Mouse (Mus musculus) thymus, postnatal 14 days (tissue): ENCODE results near the gene A730015C16Rik.

Experiments
- DNase-seq: peaks from one replicate; pipeline ENCODE4 v3.0.0; 2021

A730015C16Rik gene

DNA sequence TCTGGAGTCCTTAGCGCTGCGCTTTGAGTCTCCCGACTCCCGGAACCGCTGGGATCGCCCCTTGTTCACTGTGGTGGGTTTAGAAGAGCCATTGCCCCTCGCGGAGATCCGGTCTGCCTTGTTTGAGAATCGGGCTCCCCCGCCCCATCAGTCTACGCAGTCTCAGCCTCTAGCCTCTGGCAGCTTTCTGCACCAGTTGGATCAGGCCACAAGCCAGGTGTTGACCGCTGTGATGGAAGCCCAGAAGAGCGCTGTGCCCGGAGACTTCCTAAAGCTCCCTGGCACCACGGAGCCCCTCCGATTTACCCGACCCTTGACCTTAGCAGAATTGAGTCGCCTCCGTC is at the start of gene A730015C16Rik:
Gene A730015C16Rik, minus strand, starts transcription at position 115 of the 344 bp plus-strand sequence.
- DNase-seq, result no peak

DNA sequence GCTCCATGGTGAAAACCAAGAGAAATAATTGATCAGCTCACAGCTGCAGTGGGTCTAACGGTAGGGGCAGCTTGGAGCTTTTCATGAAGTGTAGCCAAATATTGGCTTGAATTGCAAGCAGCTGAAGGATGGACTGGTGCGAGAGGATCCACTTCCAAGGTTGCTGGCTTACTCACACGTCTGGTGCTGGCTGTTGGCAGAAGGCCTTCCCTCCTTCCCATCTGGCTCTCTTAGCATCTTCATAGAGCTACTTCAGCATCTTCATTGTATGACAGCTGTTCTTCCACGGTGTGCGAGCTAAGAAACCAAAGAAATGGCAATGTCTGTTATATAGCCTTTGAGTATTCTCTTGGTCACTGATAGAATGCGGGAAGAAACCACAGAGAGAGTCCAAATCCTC is 42.5 kb upstream of the A730015C16Rik start:
- no peak for DNase-seq

DNA sequence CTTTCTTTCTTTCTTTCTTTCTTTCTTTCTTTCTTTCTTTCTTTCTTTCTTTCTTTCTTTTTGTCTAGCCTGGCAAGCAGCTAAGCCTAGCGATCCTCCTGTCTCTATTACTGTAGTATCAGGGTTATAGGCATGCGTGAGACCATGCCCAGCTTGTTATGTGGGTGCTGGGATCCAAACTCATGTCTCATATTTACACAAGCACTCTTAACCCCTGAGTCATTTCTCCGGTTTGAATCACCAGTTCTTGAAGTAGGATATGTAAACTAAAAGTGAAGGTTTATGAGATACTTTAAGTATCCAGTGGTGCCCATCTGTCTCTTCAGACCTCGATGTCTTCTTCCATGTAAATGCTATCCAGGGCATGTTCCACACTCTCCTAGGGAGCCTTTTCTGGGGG is 39.0 kb upstream of the A730015C16Rik start:
- no peak for DNase-seq

DNA sequence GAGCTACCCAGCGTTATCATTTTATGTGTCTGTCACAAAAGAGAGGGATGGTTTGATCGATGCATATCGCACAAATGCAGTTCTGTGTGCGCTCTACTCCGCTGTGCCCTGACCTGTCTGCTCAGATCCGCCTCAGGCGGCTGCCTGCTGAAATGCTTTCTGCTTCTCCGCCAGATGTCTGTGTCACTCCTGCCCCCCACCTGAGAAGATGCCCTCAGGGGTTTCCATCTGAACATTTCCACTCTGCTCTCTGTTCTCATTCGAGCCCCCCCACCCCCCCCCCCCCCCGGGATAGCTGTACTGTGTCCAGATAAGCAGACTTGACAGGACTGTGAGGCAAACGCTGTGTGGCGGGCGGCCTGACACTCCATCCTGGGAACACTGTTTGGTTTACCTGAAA is 35.4 kb upstream of the A730015C16Rik start:
- DNase-seq, result no peak

DNA sequence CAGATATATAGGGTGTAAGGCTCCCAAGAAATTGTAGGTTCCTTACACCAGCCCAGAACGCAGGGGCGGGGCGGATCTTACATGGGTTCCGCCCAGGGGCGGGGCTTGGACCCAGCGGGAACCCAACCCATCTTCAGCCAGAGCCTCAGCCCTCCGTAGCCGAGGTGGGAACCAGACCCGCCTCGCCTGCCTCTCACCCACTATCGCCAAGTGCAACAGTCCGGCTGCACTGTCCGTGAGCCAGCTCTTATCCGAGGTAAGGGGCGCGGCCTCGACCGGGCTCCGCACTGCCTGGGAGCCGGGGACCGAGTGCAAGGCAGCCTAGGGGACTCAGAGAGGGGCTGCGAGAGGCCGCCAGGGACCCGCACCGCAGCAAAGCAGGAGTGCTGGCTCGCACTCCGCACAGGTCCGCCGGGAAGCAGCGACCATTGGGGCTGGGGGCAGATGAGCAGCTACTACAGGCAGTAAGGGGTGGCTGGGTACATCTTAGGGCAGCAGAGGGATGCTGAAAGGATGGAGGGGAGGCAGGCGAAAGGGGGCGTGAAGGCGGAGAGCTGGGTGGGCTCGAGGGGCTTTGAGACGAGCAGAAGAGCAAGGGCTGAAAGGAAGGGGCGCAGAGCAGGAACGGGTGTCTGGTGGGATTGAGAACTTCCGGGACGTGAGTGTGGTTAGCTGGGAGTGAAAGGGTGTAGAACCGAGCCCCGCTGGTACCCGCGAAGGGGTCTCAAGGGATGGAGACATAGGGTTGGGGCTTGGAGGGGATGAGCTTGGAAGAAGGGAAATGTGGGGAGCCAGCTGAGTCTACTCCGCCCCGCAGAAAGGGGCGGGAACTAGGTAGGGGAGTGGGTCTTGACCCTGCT is 30.8 kb upstream of the A730015C16Rik start, which contains the start of gene Rab3b:
Gene Rab3b, plus strand, starts transcription at position 101 of the 860 bp plus-strand sequence.
- DNase-seq, result peak; percentile 71

DNA sequence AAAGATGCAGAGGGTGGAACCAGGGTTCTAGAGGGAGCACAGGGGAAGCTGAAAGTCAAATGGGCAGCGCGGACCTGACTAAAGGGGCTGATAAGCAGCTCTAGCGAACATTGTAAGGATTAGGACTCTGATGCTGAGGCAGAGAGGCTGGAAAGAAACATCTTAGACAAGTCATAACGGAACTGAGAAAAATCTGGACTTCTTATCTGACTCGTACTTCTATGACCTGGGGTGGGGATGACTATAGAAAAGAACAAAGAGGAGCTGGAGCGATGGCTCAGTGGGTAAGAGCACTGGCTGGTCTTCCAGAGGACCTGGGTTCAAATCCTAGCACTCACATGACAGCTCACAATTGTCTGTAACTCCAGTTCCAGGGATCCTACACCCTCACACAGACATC is 29.5 kb upstream of the A730015C16Rik start:
- no peak for DNase-seq

DNA sequence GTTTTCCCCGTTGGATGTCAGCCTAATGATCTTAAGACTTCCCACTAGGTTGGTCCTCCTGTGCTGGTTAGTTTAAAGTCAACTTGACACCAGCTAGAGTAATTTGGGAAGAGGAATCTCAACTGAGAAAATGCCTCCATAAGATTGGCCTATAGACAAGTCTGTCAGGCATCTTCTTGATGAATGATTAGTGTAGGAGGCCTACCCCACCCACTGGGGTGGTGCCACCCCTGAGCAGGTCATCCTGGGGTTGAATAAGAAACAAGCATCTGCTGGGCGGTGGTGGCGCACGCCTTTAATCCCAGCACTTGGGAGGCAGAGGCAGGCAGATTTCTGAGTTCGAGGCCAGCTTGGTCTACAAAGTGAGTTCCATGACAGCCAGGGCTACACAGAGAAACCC is 25.3 kb upstream of the A730015C16Rik start:
- DNase-seq, result no peak

DNA sequence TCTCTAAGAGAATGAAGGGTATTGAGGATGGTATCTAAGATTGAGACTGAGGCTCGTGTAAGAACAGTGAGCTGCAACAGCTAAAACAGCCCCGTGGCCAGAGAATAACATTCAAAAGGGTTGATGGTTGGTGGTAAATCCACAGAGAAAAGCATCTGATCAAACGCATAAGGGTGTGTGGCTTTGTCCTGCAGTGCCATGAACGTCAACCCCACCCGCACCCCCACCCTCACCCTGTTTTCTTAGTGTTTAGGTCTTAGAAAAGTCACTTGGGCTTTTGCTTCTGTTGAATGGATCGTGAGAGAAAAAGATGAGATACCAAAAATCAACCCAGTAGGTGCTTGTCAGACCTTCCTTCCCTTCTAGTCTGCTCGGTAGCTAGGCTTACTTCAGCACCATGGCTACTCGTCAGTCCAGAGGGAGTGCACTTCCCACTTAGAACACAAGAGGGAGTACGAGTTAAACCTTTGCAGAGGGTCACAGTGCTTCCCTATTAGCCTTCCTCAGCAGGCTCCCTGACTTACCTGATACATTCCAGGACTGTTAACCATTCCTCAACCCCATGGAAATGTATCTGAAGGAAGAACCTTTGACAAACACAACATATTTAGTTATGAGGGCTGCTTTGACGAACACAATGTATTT is 21.4 kb upstream of the A730015C16Rik start:
- DNase-seq, result peak; percentile 78

DNA sequence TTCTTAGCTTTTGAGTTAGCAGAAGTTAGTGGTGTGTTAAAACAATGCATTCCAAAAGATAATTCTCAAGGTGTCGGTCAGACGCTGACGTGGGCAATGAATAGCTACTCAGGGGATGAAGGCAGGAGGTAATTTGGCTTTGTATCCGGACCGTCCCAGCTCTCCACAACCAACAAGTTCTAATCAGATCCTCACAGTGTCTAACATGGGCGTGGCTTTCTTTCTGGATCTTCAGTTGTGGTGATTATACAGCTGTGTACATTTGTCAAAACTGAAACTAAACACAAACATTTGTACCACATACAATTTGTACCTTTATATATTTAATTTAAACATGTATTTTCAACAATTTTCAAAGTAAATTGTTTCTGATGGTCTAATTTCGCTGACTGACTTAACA is 18.4 kb upstream of the A730015C16Rik start:
- no peak for DNase-seq

DNA sequence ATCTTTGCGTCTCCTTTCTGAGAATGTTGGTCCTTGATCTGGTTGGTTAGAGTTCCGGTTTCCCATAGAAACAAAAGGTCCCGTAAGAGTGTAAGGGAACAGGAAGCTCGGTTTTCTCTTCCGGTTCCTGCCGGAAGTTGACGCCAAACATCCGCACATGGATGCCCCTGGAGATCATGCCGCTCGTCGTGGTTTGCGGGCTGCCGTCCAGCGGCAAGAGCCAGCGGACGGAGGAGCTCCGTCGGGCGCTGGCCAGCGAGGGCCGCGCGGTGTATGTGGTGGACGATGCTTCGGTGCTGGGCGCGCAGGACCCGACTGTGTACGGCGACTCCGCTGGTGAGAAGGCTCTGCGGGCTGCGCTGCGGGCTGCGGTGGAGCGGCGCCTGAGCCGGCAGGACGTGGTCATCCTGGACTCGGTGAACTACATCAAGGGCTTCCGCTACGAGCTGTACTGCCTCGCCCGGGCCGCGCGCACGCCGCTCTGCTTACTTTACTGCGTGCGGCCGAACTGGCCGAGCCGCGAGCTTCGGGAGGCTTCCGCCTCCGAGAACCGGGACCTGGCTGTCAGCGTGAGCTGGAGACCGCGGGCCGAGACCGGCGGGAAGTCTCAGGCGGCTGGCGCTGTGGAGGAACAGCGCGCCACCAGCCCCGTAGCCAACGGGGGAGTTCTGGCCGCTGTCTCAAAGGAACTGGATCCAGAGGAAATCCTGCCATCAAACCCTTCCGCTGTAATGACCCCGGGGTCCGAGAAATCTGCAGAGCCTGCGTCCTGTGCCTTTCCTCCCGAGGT is 509 bp downstream of the A730015C16Rik start, which contains the start of gene Kti12:
Gene Kti12, plus strand, starts transcription at position 71 of the 790 bp plus-strand sequence.
- peak; percentile 77 for DNase-seq

DNA sequence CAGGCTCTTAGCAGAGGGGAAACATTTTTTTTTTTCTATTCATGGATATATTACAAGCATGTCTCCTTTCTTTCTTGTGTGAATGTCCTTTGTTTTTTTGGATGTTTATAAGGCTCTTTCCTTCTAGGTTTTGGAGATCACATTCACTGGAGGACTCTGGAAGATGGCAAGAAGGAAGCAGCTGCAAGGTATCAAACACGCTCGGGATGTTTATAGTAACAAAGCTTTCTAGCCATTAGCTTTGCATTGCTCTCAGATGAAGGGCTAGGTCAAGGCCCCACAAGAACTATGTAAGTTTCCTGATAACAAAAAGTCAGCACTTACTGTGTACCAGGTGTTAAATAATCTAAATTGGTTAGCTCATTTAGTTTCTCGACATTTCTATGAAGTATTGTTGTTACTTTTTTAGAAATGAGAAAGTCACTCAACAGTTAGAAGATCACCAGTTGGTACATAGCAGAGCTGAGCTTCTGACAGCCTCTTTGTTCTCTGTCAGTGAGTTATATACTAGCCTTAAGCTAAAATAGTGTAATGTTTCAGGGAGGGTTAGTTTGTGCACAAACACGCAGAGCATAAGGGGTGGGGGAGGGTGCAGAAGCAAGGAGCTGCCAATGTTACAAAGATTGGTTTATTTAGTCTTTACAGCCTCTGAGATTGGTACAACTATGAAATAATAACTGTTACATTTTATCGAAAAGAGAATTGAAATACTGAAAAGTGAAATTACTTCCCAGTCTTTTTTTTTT is 2.4 kb downstream of the A730015C16Rik start:
- no peak for DNase-seq

DNA sequence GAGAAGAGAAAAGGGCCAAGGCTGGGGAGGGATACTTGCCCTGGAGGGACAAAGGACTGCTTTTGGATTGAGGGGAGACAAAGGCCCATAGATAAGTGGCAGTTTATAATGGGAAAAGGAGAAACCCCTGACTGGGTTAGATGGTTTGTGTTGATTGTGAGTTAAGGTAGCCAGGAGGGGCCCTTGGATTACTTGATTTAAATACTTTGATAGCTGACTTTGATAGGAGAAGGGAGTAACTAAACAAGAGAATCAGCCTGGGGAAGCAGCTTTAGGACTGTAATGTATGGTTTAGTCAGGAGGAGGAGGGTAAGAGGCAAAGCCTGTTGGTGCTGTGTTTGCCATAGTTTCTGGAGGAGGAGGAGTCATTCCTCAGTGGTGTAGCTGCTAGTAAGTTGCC is 5.1 kb downstream of the A730015C16Rik start:
- DNase-seq, result no peak

DNA sequence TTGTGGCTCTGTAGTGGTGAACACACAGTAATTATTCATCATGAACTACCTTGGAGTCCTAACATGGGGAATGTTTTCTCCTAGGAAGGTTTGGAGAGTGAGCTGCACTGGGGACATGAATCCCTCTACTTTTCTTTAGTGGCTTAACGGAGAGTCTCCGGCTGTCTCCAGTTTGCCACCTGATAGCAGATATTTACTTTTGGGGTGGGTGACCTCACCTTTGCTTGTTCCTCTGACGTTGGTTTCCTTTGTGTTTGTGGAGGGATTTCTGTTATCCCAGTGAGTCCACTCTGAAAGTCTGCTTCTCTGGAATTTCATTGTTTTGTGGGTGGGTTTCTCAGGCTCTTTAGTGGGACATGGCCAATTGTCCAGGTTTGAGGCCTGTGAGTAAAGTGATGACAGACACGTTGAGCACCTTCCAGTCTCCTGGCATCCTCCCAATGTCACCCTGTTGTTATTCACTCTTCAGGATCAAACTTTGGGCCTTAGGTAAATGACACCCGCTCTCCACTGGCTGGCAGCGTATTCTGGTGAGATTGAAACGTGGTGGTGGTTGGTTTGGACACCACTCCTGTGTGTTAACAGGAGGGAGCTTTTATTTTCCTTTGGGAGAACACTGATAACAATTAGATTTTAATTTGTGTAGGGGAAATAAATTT is 6.4 kb downstream of the A730015C16Rik start:
- no peak for DNase-seq

DNA sequence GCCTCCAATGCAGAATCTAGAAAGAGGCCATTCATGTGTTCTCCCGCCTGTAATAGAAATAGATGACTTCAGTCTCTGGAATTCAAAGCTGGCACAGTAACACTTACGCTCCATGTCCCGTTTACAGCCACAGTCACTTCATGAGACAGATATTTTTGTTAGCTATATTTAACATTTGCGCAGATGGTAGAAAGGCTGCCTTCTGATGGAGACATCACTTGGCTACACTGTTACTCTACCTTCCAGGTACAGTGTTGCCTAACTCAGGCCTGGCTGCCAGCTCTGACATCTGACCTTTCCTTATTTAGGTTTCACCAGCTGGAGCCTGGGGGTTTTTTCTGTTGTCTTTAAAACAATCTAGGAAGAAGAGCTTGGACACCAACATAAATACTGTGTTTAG is 10.4 kb downstream of the A730015C16Rik start:
- DNase-seq, result no peak

DNA sequence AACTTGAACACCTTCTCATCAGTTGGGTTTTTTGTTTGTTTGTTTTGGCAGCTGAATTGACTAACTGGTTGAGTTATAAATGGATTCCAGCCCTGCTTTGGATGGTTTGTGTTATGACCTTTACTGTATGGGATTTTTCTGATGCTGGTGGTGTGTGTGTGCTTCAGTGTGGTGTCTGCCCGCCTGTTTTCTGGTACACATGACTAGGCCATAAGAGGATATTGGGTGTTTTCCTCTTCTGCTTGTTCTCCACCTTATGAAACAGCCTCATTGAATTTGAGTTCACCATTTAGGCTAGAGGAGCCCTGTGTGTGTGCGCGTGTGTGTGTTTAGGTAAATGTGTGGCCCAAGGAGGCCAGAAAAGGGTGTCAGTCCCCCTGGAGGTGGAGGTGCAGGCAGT is 12.9 kb downstream of the A730015C16Rik start:
- DNase-seq, result peak; percentile 11

DNA sequence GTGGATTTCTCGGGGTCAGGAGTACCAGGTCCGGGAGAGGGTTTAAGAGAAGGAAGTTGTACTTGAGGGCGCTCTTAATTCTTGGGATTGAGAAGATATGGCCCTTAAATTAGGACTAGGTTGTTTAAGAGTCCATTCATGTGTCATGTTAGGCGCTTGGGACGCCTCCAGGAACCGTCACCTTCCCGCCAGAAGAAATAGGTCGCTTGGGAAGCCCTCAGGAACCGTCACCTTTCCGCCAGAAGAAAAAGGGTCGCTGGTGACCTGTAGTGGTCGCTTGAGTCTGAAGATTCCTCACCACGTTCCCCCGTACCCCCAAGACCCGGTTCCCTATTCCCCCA is 13.5 kb downstream of the A730015C16Rik start:
- DNase-seq, result peak; percentile 30

DNA sequence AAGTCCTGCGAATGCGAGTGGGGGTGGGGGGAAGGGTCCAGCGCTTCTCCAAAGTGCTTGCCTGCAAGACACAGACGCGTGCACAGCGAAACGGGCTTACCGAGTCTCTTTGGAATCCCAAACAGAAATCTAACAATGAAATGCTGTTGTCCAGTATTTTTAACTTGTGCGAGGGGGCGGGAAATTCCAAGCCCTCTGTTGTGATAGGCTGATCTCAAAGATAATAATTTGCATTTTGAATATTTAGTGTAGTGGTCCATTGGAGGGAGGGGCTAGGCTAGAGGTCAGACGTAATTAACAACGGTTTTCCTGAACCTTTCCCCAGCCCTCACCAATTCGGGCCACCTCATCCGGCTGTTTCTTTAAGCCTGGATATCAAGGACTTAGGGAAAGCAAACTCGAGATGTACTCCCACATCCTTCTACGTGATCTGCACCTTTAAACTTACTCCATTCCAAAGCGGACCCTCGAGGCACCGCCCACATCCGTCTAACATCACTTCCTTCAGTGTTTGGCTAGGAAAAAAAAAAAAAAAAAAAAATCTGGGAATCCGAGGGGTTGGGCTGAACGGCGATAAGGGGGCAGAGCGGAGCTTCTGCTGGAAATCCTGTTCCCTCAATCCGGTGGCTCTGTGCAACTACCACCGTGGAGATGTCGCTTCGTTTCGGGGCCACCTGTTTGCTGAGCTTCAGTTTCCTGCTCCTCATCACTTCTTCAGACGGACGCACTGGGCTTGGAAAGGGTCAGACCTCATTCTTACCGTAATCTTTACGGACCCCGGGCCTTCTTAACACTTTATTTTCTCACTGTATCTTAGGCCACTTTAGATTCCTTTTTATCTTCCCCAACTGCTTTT is 14.1 kb downstream of the A730015C16Rik start, which contains the start of gene Txndc12:
Gene Txndc12, plus strand, starts transcription at position 487 of the 856 bp plus-strand sequence.
- peak; percentile 82 for DNase-seq

DNA sequence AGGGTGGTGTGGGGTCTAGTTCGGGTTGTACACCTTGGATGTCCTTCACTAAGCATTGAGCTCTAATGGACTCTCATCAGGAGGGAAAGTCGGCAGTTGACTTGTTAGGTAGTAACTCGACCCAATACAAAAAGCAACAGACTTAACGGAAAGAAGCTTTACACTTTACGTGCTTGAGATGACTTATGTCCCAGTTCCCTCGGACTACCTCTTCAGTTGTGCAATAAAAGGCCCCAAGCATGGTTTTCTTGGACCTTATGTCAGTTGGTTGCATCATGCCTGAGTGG is 14.6 kb downstream of the A730015C16Rik start:
- no peak for DNase-seq

DNA sequence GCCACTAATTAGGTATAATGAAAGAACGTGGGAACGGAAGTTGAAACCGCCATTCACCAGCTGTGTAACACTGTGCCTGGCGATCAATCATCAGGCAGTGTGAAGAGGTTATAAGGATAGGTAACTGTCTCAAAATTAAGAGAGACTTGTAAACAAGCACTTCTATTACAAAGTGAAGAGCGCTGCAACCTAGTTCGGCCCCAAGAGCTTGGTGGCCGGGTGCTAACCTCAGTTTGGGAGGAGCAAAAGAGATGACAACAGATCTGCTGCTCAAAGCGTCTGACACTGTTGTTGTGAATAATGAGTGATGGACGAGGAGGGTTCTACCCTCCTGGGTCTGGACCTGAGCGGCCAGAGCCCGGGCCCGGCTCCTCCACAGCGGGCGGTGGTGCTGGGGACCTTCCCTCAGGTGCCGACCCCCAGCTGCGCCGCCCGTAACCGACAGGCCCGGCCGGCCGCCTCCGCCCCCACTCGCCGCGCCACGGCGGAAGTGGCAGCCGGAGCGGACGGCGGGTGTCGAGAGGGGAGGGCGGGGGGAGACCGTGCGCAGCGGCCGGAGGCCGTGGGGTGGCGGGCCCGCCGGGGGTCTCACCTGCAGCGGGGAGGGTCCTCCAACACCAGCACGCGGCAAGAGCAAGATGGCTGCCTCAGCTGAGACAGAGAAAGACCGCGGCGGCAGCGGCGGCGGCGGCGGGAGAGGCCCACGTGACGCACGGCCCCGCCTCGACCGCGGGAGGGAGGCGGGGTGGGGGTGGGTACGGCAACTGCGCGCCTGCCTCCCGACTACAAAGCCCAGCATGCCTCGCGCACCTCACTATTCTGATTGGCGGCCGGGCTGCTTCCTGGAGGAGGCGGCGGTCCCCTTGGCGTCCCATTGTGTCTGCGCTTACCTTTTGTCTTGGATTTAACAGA is 15.2 kb downstream of the A730015C16Rik start, which contains the start of gene Btf3l4:
Gene Btf3l4, minus strand, starts transcription at position 699 of the 912 bp plus-strand sequence.
- peak; percentile 92 for DNase-seq

DNA sequence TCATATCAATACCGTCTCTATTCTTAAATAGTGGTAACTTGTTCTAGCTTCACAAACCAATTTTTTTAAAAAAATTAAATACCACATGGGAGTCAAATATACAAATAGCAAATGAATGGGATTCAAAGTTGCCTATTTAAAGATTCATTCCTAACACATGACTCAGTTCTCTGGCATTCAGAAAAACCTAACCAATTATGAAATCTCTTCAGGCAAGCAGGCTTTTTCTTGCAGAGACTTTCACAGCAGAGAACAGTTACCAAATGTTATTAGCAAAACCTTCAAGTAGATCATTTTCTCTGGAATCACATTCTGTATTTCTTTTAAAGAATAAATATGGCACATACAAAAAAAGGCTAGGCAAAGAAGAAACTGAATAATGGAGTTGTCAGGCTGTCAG is 17.7 kb downstream of the A730015C16Rik start:
- DNase-seq, result no peak
